Mouse (Mus musculus): ENCODE results near the gene Ccdc33. TPM values are rescaled to one million over a fixed set of nuclear protein-coding genes. Genes with fewer than 3 reads are reported as not detected.

Ccdc33 gene
- not detected for total RNA-seq (2021)

DNA sequence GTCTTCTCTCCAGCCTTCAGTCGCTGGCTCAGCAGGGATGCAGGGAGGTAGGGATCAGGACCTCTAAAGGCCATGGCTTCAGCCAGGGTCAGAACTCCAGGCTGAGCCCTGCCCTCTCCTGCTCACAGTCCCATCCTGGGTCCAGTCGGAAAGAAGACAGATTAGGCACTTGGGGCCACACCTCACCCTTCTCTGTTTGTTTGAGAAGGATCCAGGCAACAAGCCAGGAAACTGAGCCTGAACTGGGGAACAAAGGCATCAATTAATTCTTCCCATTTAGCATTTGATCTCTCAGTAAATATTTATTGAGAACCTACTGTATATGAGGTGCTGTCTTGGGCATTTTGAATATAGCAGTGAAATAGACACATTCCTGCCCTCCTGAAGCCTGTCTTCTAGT is at the start of gene Ccdc33:
TSS of gene Ccdc33 (minus strand) at position 153 of the 400 bp plus-strand sequence.
- no peak for DNase-seq

DNA sequence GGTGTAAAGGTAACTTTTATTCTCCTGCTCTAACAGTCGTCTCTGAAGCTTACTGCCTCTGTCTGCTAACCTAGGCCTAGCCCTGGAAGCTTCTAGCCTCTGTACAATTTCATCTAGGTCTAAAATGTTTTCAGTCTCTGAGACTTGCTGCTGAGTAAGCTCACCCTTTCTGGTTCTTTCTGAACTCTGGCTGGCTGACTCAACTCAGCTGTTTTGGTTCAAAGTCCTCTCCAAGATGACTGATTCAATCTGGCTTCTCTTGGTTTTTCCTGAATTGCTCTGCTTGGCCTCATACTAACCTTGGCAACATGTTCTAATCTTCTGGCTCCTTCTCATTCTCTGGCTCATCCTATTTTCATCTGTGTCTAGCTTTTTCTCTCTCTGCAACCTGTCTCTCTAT is 47.2 kb upstream of the Ccdc33 start:
- no peak for DNase-seq

DNA sequence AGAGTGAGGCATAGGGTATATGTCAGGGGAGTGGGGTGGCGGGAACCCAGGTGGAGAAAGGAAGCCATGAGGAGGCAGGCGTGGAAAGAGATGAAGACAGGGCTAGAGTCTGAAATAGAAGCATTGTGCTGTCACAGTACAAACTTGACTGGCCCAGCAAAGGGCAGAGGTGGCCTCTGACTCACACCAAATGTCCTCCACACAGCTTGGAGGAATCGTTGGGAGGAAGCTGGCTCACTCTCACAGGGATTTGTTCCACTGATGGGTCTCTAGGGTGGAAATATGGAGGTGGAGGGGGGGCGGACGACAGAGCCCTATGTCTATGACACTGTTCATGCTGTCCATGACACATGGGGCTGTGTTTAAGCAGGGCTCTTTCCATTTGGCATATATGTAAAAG is 44.5 kb upstream of the Ccdc33 start:
- DNase-seq: no peak

DNA sequence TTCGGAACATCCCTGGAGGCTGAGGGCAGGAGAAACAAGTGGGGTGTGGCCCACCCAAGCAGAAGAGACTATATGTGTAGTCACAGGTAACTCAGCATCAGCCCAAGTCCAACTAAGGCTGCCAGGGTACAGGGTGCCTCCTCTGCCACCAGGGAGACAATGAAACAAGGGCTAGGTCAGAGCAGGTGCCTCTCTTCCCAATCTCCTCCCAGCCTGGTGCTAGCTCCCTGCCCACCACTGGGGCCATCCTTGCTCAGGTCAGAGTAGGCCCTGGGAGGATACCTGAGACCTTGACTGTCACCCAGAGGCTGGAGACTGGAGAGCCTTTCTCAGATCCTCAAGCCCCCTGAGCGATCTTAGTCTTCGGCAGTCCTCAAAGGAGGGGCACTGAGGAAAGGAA is 43.5 kb upstream of the Ccdc33 start:
- no peak for DNase-seq

DNA sequence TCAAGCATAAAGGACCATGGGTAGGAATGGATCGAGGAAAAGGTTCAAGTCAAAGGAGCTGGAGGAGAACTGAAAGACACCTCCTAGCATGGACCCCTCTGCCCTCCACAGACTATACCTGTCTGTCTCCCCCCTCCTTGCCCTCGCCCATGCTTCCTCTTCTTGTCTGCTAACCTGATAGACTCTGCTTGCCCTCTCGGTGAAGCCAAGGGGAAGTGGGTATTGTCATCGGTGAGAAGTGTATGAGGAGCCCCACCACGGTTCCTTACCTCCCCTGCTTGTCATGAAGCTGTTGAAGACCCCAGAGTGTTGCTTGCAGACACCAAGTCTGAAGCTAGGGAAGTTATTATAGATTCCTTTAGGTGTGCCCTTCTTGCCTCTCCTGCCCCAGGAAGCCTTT is 41.7 kb upstream of the Ccdc33 start:
- no peak for DNase-seq

DNA sequence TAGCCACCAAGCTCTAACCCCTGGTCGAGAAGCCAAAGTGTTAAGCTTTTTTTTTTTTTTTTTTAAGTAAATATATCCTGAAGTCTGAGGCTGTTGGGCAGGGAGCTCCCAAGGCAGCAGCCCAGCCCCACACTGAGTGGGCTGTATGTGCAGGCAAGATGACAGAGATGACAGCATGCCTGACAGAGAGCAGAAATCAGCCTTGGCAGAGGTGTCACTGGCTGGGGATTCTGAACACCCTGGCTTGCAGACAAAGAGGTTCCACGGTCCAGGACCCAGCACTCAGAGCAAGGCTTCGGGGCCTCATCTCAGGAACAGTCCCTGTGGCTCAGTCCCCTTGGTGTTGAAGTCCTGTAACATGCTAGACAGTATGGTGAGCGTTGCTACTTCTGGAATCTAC is 41.2 kb upstream of the Ccdc33 start:
- peak; percentile 63 for DNase-seq

DNA sequence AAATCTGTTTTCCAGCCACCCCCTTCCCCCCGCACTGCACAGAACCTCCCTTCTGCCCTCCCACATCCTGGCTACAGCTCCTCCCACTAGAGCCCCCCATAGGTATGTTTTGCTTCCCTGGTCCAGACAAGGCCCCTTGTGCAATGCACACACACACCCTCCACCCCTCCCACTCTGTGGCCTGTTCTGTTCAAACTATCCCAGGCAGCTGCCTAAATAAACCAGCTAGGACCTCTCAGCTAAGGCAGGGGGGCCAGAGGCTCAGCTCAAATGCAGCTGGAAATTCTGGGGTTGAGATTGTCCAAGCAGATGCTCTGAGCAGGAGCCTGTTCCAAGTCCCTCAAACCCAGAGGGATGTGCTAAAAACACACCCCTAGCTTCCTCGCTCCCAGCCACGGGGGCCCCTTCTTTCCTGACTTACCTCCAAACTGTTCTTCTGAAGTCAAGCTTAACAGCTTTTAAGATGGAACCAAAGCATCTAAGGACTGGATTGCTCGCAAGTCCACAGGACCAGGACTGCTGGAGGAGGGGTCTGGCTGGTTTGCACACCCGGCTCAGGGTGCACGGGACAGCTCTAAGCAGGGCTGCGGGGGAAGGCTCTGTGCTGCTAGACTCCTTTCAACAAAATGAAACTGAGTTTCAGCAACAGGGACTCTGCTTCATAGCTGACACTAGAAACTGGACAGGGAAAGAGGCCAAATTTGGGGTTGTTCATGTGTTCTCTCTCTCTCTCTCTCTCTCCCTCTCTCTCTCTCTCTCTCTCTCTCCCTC is 40.1 kb upstream of the Ccdc33 start:
- peak; percentile 58 for DNase-seq

DNA sequence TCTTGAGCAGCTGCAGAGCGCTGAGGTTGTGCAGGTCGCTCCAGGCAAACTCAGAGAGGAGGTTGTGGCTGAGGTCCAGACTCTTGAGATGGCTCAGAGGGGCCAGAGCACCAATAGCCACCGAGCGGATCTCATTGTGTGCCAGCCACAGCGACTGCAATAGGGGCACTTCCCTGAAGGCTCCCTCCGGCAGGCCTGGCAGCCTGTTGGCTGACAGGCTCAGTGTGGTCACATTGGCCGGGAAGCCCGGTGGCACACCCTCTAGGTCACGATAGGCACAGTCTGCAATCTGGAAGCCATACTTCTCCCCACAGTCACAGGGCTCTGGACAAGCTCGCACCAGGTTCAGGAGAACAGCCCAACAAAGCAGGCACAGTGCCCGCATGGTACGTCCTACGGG is 39.2 kb upstream of the Ccdc33 start:
- DNase-seq: no peak

DNA sequence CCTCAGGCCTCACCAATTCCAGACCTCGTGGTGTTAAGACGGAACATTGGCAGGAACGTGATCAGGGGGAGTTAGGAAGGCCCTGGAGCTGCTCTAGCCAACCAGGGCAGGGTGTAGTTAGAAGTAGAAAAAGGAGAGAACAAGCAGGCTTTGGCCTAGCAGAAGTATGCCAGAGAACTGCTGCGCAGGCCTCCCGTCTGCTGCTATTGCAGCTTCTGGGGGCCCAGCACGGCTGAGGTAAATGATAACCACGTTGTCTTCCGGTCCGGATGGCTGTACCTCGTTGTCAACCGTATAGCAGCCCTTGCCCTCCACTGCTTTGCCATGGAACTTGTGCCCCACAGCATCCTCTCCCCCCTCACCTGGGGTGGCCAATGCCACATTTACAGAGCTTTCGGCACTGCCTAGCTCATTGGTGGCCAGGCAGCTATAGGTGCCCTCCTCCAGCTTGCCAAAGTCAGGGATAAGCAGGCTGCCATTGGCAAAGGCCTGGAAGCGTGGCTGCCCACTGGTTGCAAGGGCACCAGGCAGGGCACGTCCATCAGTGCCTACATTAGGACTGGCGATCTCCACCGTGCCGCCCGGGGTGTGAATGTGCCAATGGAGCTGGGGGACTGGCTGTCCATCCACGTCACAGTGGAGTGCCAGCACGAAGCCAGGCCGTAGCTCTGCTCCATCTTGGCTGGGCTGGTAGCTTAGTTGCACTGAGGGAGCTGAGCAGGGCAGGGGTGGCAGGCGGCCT is 38.4 kb upstream of the Ccdc33 start:
- DNase-seq: no peak

DNA sequence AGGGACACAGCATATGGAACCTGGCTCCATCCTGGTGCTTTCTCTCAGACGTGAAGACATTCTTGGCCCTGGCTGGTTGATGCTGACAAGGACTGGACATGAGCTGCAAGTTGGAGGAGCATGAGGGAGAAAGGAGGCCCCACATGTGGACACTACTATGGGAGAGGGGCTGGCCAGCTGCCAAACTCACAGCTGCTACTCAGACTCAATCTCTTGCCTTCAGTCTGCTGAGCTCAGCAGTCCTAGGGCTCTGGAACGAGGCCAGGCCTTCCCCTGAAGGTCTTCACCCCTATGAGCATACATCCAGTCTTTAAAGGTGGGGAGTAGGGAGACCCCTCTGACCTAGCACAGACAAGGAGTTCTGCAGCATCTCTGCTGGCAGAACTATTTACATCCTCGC is 36.7 kb upstream of the Ccdc33 start:
- peak; percentile 83 for DNase-seq

DNA sequence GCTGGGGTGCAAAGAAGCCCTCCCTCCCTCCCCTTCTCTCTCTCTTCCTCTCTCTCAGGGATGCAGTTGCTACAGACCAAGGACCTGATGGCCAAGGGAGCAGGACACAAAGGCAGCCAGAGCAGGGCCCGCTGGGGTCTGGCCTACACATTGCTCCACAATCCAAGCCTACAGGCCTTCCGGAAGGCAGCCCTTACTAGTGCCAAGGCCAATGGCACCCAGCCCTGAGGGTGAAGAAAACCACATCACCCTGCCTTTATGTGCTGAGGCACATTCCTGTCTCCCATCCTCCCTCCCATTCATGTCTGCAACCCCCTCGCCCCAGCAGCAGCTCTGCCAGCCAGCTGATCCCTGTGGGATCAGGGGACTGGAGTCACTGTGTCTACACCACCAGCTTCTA is 34.5 kb upstream of the Ccdc33 start:
- peak; percentile 29 for DNase-seq

DNA sequence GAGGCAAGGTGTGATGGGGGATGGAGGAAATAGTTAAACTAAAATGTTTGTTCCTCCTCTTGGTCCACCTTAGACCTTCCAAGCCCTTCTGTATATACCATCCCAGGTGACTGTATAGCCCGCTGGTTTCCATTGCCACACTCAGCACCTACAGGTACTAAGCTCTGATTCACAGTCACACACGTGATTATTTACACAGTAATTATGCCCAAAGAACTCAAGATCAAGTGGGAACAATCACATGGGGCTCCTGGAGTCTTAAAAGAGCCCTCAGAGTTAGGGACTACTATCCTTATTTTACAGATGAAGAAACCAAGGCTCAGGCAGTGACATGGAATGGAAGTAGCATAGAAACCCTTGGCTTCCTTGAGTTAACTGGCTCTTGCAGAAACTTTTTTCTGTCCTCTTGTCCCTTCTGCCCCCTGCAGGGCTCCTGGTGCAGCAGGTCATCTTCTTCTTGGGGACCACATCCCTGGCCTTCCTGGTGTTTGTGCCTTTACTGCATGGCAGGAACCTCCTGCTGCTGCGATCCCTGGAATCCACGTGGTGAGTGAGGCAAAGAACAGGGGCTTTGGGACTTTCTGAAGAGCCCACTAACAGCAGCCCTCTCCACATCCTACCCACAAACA is 32.2 kb upstream of the Ccdc33 start:
- no peak for DNase-seq

DNA sequence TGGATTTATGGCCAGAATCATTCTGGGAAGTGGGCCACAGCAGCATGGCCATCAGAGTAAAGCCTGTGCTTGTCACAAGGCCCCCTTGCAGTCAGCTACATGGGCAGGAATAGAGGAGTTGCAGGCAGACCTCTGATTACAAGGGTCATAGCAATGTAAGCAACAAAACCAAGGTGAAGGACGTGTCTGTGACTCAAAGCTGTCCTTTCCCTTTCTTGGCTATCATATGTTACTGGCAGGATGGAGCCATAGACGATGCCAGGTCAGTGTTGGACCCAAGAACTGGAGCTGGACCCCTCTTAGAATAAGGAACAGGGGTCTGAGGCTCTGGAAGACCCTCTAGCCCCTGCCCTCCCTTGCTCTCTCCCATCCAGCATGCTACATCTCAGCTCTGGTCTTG is 30.2 kb upstream of the Ccdc33 start:
- DNase-seq: no peak

DNA sequence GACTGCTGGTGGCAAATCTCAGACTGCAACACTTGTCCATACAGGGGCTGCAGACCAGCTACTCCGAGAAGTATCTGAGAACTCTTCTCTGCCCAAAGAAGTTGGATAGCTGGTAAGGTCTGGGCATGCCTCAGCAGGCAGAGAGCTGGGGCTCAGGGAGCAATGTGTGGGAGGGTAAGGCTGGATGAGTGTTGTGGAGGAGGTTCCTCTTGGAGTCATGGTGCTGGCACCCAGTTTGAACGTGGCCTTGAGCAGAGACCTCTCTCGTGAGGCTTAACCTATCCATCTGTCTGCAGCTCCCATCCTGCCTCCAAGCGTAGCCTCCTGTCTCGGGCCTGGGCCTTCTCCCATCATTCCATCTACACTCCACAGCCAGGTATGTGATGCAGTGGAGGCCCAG is 26.8 kb upstream of the Ccdc33 start:
- DNase-seq: no peak

DNA sequence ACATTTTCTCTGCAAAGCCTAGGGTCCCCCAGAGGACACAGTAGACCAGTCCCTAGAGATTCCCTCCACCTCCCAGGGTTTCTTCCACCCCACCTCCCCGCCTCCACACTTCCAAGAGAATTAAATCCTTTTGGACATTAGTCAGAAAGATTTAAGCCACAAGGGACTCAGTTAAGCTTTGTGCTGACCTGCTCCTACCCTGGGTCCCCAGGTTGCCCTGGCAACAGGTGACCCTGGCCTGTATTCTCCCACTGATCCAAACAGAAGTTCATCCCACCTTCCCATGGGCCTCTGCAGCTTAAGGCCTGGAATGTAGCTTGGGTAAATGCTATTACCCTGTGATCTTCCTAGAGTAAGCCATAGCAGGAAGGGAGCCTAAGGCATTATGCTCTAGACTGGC is 26.0 kb upstream of the Ccdc33 start:
- DNase-seq: no peak

DNA sequence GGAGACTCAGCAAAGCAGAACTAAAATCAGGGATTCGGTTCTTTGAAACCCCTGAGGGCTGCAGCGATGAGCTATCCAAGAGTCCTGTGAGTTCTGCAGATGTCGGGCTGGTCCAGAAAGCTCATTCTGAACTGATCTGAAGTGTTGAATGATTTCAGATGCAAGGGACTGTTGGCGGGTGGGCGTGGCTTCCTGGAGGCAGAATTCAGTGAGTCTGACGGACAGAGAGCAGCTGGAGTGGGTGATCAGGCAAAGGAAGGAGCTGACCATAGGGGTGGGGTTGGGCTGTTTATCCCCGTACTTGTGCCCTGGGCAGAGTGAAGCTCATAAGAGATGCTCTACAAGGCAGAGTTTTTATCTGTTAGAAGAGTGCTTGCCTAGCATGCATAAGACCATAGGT is 24.8 kb upstream of the Ccdc33 start:
- DNase-seq: peak; percentile 52

DNA sequence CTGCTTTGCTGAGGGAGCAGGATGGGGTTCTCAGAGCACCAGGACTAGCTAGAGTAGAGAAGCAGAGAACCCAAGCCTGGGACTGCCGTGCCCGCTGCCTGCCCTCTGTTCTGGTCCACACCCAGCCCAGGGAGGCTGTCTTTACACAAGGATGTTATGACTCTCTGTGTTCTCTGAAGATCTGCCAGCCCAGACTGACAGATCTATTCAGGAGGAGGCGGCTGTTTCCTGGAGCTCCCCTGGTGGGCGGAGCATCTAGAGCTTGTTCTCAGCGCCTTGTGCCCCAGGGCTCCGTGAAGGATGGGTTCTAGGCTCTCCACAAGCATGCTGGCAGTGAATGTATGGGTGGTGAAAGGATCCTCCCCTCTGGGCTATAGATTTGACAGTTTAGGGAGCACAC is 21.3 kb upstream of the Ccdc33 start:
- DNase-seq: peak; percentile 24

DNA sequence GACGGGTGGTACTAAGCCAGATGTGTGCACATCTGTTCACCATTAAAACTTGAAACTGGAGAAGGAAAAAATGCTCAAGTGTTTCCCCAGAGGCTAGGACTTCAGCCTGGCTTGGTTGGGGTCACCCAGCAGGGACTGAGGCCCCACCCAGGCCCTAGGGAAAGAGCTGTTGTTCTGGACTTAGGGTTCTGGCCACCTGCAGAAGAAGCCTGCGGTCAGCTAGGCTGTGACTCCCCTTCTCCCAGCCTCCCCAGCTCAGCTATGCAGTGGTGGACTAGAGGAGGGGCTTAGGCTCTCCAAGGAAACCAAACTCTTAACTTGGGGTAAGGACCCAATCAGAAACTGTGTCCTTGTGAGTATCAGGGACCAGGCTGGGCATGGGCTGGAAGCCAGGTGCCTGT is 17.3 kb upstream of the Ccdc33 start:
- no peak for DNase-seq

DNA sequence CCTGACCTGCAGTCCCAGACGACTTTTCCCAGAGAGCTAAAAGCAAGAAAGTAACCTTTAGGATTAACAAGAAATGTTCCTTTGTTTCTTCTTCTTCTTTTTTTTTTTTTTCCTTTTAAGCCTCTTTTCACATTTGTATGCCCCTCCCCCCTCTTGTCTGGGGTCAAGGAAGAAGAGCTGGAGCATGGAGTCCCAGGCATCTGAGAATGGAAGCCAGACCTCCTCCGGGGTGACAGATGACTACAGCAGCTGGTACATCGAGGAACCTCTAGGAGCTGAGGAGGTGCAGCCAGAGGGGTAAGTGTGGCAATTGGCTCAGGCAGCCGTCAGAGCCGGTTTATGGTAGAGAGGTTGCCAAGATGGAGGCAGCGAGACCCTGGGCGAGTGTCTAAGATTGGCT is 16.3 kb upstream of the Ccdc33 start:
- DNase-seq: no peak

DNA sequence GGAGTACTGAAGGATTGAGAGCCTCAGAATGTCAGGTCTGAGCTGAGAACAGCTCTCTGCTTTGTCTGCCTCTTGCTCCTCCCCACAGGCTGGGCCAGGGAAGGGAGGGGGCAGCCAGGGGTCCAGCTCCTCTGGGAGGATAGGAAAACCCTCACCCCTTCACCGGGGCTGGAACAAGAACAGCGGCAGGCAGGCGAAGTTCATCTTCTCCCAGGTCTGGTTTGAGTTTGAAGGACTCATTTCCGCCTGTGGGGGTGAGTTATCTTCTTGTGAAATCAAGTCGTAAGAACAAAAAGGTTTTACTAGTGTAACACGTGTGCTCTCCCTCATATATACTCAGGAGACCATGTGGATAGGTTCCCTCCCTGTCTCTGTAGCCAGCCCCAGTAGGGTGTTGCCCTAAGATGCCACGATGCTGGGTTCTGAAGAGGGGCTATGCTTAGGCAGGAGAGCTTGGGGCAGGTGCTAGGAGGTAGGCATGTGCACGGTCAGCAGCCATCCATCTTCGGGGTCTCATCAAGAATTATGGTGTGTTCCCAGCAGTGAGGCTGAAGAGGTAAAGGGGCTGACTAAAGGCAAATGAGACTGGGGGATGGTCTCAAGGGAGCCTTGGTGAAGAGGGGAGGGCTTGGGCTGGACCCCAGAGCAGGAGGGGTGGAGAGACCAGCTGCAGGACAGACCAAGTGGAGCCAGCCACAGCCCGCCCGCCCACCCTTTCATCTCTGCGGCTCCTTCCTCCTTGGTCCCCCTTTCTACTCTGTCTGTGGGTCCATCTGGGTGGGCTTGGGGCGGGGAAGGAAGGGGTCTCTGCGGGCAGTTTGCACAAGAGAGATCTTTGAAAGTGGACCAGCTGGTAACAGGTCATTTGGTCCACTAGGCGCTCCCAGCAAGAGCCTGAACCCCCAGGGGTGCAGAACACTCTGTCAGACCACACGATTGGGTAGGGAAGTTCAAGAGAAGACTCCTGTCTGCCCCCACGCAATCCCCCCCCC is 15.6 kb upstream of the Ccdc33 start:
- no peak for DNase-seq

DNA sequence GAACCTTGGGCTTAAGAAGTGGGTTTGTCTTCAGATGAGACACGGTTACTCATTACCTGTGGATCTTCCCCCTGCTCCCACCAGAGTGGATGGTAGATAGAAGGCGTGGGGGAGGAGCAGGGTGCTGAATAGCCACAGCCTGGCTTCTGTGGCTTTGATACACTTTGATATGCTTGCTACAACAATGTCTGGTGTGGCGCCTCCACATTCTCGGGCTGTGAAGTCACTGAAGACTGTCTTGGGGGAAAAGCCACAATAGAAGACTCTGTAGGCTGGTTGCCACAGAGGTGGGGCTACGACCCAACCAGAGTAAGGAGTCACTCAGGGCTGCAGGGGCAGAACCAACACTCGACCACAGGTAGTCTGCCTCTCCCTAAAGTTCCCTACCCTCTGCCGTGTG is 13.1 kb upstream of the Ccdc33 start:
- no peak for DNase-seq

DNA sequence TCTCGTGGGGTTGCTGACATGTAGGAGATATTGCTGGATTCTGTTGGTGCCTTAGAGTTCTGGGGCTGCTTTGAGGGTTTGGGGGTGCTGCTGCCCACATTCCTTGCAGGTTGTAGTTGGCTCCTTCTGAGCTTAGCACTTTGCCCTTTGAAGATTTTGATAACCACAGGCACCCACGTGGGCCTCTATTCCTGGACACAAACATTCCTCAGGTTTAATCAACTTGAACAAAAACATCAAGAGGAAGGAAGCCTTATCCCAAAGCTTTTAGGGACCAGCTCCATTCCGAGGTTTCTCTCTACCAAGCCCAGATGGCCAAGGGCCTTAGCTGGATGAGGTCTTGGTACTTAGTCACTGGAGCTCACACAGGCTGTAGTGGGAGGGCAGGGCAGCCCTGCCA is 12.3 kb upstream of the Ccdc33 start:
- no peak for DNase-seq

DNA sequence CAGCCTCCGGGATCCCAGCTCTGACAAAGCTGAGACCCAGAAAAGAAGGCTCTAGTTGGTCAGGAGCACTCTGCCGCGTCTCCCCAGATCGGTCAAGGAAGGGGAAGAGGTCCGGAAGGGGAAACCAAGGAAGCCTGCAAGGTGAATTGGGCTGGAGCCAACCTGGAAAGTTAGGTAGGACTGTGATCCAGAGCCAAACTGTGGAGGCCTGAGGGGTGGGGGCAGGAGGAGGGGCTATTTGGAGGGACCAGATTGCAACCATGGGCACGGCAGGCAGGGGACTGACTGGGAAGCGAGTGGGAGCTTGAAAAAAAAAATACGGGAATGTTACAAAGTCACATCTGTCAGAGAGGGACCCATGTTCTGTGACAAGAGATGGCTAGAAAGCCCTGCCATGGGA is 10.9 kb upstream of the Ccdc33 start:
- no peak for DNase-seq

Data from heart, postnatal 4 days (tissue).